Mouse (Mus musculus): Measurements from ENCODE around the gene Tspear.
"Not testable (repeated sequence)": the region's sequence is repeated elsewhere in the genome, so short reads cannot be mapped to it uniquely, and the experiment has no call there.

Gene Tspear

GRCm38 (mm10) chr10:77713734-77714133 lies 27.4 kb downstream of the Tspear start:
- DNase-seq (ENCODE audit: low spot score) = no peak

- DNase-seq (ENCODE audit: low spot score) = no peak
Observed at GRCm38 (mm10) chr10:77715507-77715906, 29.1 kb downstream of the Tspear start, which contains the start of gene Gm10142. Gene Gm10142 (plus strand): TSS chr10:77715807.

DNA sequence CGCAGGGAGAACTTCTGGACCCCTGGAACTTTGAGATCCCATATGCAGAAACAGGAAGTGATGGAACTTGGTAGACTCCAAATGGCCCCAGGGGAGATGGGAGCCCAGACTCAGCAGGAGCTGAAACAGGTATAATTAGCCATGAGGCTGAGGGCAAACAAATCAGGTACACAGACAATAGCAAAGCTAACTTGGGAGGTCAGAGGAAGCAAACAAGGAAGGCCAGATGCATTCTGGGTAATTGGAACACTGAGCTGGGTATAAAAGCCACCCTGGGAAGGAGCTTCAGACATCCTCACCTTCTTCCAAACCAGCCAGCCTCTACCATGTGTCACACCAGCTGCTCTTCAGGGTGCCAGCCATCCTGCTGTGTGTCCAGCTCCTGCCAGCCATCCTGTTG lies 33.9 kb downstream of the Tspear start, which contains the start of gene Krtap12-1:
Krtap12-1 (plus strand) TSS at position 301 of the 400 bp plus-strand sequence.
- DNase-seq (ENCODE audit: low spot score) = not testable (repeated sequence)

DNA sequence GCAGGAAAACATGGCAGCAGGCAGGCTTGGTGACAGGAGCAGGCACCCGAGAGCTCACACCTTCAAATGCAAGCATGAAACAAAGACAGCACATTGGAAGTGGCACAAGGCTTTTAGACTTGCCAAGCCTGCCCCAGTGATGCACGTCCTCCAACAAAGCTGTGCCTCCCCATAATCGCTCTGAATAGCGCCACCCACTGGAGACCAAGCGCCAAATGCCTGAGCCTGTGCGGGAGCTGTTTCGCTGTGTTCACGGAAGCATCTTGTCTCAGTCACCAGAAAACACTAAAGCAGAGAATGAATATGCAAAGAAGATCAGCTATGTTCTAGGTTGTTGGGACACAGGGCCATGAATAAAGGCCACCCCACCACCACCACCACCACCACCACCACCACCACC lies 38.5 kb downstream of the Tspear start:
- DNase-seq (ENCODE audit: low spot score) = no peak

DNA sequence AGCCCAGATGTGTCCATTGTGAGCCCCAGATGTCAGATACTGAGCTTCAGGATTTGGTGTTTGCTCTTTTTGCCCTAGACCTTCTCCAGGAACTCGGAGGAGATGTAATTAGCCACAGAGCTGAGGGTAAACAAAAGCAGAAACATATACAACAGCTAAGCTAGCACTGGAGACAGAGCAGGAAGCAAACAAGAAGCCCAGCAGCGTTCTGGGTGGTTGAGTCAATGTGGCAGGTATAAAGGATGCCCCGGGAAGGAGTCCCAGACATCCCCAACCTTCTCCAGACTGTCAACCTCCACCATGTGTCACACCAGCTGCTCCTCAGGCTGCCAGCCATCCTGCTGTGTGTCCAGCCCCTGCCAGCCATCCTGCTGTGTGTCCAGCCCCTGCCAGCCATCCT lies 39.8 kb downstream of the Tspear start, which contains the start of gene Gm10100:
Gm10100 (plus strand) TSS at position 301 of the 400 bp plus-strand sequence.
- DNase-seq (ENCODE audit: low spot score) = no peak

DNA sequence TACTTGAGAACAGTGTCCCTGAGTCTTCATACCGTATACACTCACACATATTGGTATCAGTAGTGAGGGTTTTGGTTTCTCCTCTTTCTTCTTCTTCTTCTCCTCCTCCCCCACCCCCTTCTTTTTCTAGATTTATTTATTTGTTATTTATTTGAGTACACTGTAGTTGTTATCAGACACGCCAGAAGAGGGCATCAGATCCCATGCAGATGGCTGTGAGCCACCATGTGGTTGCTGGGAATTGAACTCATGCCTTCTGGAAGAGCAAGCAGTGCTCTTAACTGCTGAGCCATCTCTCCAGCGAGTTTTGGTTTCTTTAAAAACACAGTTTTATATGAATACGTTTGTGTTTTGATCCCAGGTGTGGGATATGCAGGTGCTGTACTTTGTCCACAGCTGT lies 41.9 kb downstream of the Tspear start:
- no peak for DNase-seq (ENCODE audit: low spot score)

DNA sequence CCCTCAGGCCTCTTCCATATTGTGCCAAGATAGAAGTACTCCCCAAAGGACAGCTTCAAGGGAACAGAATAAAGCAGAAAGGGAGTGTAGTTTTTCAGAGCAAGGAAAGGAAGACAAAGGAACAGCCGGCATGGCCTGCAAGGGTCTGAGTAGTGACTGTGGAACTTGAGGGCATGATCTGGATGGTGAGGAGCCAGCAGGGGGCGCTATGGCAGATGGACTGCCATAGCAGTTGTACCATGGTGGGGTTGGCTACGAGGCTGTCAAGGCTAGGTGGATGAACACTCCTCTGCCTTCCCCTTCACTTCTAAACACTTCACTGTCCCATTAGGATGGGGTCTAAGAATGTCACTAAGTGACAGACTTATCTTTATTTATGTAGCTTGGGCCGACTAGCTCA lies 42.9 kb downstream of the Tspear start:
- DNase-seq (ENCODE audit: low spot score) = no peak

DNA sequence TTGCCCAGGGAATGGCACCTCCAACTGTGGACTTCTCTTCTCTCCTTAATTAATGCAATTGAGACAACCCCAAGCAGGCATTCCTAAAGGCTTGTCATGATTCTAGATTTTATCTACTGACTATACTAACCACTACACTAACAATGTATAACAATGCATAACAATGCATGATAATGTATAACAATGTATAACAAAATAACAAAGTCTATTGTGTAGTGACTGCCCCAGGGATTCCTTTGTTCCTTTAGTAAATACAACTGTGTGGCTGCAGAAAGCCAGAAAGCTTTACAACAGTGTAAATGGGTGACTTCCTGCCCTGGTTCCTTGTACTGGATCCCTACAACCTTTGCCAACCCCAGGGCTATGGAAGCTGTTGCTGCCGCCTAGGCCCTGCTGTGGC lies 49.6 kb downstream of the Tspear start:
- no peak for DNase-seq (ENCODE audit: low spot score)

GRCm38 (mm10) chr10:77738929-77739328 lies 52.6 kb downstream of the Tspear start:
- DNase-seq (ENCODE audit: low spot score) = no peak

DNA sequence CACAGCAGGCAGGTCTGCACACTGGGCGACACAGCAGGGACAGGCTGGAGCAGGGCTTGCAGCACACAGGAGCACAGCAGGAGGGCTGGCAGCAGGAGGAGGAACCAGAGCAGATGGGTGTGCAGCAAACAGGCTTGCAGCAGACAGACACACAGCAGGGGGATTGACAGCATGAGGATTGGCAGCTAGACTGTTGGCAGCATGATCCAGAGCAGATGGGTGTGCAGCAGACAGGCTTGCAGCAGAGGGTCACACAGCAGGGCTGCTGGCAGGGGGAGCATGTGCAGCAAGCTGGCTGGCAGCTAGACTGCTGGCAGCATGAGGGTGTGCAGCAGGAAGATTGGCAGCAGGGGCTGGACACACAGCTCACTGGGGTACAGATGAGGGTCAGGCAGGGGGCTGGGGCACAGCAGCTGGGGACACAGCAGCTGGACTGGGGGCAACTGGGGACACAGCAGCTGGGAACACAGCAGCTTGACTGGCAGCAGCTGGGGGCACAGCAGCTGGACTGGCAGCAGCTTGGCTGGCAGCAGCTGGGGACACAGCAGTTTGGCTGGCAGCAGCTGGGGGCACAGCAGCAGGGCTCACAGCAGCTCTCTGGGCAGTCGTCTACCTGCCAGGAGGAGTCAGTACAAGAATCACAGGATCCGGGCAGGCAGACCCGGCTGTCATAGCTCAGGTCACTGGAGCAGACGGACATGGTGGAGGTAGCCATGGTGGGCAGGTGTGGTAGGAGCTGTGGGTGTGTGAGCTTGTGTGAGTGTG lies 55.7 kb downstream of the Tspear start, which contains the start of gene Gm18596:
Gm18596 (minus strand) TSS at position 715 of the 765 bp plus-strand sequence.
- not testable (repeated sequence) for DNase-seq (ENCODE audit: low spot score)

DNA sequence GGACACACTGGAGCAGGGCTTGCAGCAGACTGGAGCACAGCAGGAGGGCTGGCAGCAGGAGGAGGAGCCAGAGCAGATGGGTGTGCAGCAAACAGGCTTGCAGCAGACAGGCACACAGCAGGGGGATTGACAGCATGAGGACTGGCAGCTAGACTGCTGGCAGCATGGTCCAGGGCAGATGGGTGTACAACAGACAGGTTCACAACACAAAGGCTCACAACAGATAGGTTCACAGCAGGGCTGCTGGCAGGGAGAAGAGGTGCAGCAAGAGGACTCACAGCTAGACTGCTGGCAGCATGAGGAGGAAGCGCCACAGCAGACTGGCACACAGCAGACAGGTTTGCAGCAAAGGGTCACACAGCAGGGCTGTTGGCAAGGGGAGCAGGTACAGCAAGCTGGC lies 64.3 kb downstream of the Tspear start:
- DNase-seq (ENCODE audit: low spot score) = not testable (repeated sequence)

GRCm38 (mm10) chr10:77751254-77751653 lies 64.9 kb downstream of the Tspear start, which contains the start of gene Gm9736:
Gene Gm9736 (minus strand): TSS chr10:77751354.
- not testable (repeated sequence) for DNase-seq (ENCODE audit: low spot score)

DNA sequence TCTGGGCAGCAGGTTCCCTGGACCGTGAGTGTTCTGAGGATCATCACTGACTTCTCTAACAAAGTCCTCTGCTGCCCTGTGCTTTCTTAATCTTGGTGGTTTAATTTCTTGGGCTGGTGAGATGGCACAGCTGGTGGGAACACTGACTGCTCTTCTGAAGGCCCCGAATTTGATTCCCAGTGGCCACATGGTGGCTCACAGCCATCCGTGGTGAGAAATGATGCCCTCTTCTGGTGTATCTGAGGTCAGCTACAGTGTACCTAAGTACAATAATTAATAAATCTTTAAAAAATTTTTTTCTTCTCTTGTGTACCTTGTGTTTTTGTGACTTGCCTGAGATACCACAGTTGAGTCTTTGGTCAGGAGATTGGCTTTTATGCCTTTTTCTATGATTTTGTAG lies 65.9 kb downstream of the Tspear start:
- not testable (repeated sequence) for DNase-seq (ENCODE audit: low spot score)

DNA sequence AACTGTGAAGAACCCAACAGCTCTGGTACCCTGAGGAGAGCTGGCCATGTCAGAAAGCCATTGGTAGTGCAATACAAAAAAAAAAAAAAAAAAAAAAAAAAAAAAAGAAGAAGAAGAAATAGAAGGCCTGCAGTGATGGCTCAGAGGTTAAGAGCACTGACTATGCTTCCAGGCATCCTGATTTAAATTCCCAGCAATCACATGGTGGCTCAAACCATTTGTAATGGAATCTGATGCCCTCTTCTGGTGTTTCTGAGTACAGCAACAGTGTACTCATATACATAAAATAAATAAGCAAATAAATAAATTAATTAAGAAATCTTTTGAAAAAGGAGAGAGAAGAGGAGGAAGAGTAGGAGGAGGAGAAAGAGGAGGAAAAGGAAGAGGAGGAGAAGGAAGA lies 67.1 kb downstream of the Tspear start:
- DNase-seq (ENCODE audit: low spot score) = no peak

GRCm38 (mm10) chr10:77759582-77759981 lies 73.2 kb downstream of the Tspear start, which contains the start of gene Gm3233:
Gene Gm3233 (minus strand): TSS chr10:77759682.
- not testable (repeated sequence) for DNase-seq (ENCODE audit: low spot score)

DNA sequence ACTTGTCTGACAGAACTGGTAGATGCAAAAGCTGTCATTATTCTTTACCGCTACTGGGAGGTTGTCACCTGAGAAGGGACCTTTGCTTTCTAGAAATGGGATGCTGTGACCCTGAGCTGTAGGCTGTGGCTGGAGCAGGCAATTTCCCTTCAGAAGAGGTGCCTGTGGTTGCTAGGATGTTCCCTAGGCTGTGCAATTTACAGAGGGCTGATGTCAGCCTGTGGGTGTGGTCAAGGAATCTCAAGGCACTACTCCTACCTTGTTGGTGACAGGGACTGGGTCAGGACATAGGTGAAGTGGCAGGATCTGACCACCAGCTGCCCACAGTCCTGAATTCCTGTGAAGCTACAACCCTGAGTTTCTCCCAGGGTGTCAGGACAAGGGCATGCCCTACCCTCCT lies 83.4 kb downstream of the Tspear start:
- DNase-seq (ENCODE audit: low spot score) = no peak

DNA sequence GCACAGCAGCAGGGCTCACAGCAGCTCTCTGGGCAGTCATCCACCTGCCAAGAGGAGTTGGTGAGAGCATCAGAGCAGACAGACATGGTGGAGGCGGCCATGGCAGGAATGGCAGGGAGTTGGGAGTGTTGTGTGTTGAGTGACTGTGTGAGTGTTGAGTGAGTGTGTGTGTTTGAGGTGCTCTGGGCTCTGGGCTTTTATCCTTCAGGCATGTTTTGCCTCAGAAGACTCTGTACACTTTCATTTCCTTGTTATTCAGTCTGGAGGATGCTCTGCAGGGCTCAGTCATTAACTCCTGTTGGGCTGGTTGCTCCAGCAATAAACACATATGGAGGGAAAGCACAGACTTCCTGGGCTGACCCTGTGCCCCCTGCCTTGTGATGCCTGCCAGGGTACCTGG lies 84.9 kb downstream of the Tspear start, which contains the start of gene Gm3238:
Gm3238 (minus strand) TSS at position 101 of the 400 bp plus-strand sequence.
- DNase-seq (ENCODE audit: low spot score) = not testable (repeated sequence)

DNA sequence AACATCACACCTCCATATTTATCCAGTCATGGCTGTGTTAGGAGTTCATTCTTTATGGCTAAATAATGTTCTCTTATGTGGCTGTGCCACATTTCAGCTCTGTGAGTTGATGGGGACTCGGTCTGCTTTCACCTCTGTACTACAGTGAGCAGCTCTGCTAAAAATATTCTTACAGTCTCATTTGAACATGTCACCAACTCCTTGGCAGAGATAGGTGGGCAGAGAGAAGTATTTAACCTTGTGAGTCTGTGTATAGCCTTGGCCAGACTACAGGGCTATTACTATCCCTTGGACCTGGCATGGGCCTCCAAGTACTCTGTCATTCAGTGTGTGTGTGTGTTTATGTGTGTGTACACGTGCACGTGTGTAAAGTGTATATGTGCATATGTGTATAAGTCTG lies 85.8 kb downstream of the Tspear start:
- not testable (repeated sequence) for DNase-seq (ENCODE audit: low spot score)

DNA sequence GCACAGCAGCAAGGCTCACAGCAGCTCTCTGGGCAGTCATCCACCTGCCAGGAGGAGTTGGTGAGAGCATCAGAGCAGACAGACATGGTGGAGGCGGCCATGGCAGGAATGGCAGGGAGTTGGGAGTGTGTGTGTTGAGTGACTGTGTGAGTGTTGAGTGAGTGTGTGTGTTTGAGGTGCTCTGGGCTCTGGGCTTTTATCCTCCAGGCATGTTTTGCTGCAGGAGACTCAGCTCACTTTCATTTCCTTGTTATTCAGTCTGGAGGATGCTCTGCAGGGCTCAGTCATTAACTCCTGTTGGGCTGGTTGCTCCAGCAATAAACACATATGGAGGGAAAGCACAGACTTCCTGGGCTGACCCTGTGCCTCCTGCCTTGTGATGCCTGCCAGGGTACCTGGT lies 90.5 kb downstream of the Tspear start, which contains the start of gene Gm7138:
Gm7138 (minus strand) TSS at position 101 of the 400 bp plus-strand sequence.
- DNase-seq (ENCODE audit: low spot score) = not testable (repeated sequence)

DNA sequence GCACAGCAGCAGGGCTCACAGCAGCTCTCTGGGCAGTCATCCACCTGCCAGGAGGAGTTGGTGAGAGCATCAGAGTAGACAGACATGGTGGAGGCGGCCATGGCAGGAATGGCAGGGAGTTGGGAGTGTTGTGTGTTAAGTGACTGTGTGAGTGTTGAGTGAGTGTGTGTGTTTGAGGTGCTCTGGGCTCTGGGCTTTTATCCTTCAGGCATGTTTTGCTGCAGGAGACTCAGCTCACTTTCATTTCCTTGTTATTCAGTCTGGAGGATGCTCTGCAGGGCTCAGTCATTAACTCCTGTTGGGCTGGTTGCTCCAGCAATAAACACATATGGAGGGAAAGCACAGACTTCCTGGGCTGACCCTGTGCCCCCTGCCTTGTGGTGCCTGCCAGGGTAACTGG lies 96.1 kb downstream of the Tspear start, which contains the start of gene Gm3250:
Gm3250 (minus strand) TSS at position 101 of the 400 bp plus-strand sequence.
- DNase-seq (ENCODE audit: low spot score) = not testable (repeated sequence)

- DNase-seq (ENCODE audit: low spot score) = not testable (repeated sequence)
Observed at GRCm38 (mm10) chr10:77783396-77783795, 97.0 kb downstream of the Tspear start.

- DNase-seq (ENCODE audit: low spot score) = not testable (repeated sequence)
Observed at GRCm38 (mm10) chr10:77787876-77788275, 101.5 kb downstream of the Tspear start, which contains the start of gene Gm7137. Gene Gm7137 (minus strand): TSS chr10:77788200.

- no peak for DNase-seq (ENCODE audit: low spot score)
Observed at GRCm38 (mm10) chr10:77788621-77789020, 102.3 kb downstream of the Tspear start.

All from urinary bladder, postnatal 10 days (tissue).